Mouse (Mus musculus): ENCODE data around the gene Tmem130. TPM values are rescaled to one million over a fixed set of nuclear protein-coding genes. Genes with fewer than 3 reads are reported as not detected.

Gene Tmem130
- polyA plus RNA-seq, 1 experiment, result 21.9 TPM

GRCm38 (mm10) chr5:144688371-144688770 lies 73.2 kb downstream of the Tmem130 start:
- Histone ChIP-seq H3K27ac (ENCODE audit: control insufficient read depth, insufficient read depth, low read depth, low read length) (no peak overlapping the region), H3K36me3 (ENCODE audit: control insufficient read depth, insufficient read depth, low read length) (no peaks in the 10 kb centered on the region), H3K4me1 (ENCODE audit: control insufficient read depth, insufficient read depth, low read length) (peaks cover 5% of the 10 kb centered on the region), H3K4me3 (ENCODE audit: control insufficient read depth, low read depth, low read length) (no peak overlapping the region), H3K27me3 (ENCODE audit: control insufficient read depth, insufficient read depth, low read length) (no peaks in the 10 kb centered on the region)
- no peak for TF ChIP-seq POLR2A (IDR thresholded peaks at IDR 0.05; ENCODE audit: control insufficient read depth, low read depth, low read length)
- no peak for TF ChIP-seq CTCF (IDR thresholded peaks at IDR 0.05; ENCODE audit: control insufficient read depth, insufficient read depth, insufficient replicate concordance, low read depth, low read length)

Other genes with a start within 250 kb of the Tmem130 start
- gene Nptx2, start 215.9 kb downstream of the Tmem130 start, polyA plus RNA-seq (2012; rRNA removed), result 10.5 and 11.1 TPM in 2 replicates
- 107 and 109 TPM in 2 replicates for gene Trrap, start 5.9 kb upstream of the Tmem130 start, polyA plus RNA-seq (2012; rRNA removed)
- gene Smurf1, start 204.0 kb upstream of the Tmem130 start, polyA plus RNA-seq (2012; rRNA removed), result 30.4 and 33.8 TPM in 2 replicates